Mouse (Mus musculus): Measurements from ENCODE around the gene Hsf5.

The Hsf5 gene

DNA sequence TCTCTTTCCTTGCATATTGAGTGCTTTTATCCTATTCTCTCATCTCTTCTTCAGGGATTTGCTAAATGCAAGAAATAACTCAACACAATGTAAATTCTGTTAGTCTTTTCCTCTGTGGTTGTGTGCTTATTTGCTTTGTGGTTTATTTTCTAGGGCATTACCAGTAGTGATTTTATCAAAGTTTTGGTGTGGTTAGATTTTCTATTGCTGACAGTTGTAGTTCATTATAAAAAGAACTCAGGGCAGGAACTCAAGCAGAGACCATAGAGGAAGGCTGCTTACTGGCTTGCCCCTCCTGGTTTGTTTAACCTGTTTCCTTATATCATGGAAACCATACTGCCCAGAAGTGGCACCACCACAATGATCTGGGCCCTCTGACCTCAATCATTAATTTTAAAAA lies 25.9 kb downstream of the Hsf5 start:
- DNase-seq (ENCODE audit: low spot score) = no peak

DNA sequence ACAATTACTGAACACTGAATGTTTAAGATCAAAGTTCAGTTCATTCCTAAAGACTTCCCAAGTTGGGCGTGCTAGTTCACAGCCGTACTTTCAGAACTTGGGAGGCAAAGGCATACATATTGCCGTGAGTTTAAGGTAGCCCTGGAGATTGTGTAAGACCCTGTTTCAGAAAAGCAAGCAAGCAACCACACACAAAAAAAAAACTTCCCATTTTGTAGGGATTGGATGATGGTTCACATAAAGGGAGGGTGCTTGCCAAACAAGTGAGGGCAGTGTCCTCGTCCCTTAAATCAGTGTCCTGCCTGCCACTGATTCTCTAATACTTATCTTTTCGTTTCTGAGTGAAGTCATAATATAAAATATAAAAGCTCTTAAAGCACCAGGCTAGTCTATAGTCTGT lies 37.7 kb downstream of the Hsf5 start:
- no peak for DNase-seq (ENCODE audit: low spot score)

GRCm38 (mm10) chr11:87659216-87659615 lies 42.3 kb downstream of the Hsf5 start:
- DNase-seq (ENCODE audit: low spot score) = no peak

- DNase-seq (ENCODE audit: low spot score) = peak; percentile 86
These were observed 45.4 kb downstream of the Hsf5 start, which contains the start of gene Rnf43 for GRCm38 (mm10) chr11:87662407-87662806. Gene Rnf43 (plus strand): TSS chr11:87662722.

DNA sequence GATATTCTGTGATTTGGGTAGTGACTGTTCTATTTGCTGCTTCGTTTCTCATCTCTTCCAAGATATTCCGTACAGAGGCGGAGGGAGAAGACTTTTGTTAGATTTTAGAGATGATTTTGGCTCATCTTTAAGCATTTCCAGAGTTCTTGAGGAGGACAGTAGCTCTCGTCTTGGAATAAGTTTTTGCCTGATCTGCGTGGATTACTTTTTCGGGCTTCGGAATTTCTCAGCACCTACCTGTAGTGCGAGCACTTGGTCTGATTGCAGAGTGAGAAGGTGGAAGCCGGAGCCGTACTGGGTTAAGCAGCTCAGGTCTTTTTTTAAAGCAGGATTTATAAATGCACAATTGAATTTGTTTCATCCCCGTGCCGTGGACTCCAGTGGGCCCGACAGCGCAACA lies 45.9 kb downstream of the Hsf5 start:
- DNase-seq (ENCODE audit: low spot score) = no peak

- no peak for DNase-seq (ENCODE audit: low spot score)
These were observed 47.0 kb downstream of the Hsf5 start for GRCm38 (mm10) chr11:87663948-87664347.

GRCm38 (mm10) chr11:87664521-87664920 lies 47.6 kb downstream of the Hsf5 start:
- DNase-seq (ENCODE audit: low spot score) = peak; percentile 21

- DNase-seq (ENCODE audit: low spot score) = no peak
These were observed 48.3 kb downstream of the Hsf5 start for GRCm38 (mm10) chr11:87665224-87665623.

DNA sequence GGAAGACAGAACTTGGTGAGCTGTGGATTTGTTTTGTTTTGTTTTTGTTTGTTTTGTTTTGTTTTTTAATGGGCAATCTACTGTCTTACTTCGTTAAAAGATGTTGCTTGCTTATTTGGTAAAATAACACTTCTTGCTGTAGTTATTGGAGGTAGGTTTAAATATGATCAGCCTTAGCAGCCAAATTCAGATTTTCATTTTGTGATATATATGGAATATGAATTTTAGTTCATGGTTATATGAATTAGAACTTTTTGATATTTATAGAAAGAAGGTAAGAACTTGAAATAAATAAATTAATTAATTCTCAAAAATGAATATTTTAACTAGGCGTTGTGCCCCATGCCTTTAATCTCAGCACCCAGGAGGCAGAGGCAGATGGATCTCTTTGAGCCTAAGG lies 48.7 kb downstream of the Hsf5 start:
- DNase-seq (ENCODE audit: low spot score) = no peak

GRCm38 (mm10) chr11:87666256-87667035 lies 49.5 kb downstream of the Hsf5 start:
- no peak for DNase-seq (ENCODE audit: low spot score)

GRCm38 (mm10) chr11:87667107-87668090 lies 50.4 kb downstream of the Hsf5 start:
- no peak for DNase-seq (ENCODE audit: low spot score)

GRCm38 (mm10) chr11:87673282-87673681 lies 56.3 kb downstream of the Hsf5 start:
- DNase-seq (ENCODE audit: low spot score) = no peak

DNA sequence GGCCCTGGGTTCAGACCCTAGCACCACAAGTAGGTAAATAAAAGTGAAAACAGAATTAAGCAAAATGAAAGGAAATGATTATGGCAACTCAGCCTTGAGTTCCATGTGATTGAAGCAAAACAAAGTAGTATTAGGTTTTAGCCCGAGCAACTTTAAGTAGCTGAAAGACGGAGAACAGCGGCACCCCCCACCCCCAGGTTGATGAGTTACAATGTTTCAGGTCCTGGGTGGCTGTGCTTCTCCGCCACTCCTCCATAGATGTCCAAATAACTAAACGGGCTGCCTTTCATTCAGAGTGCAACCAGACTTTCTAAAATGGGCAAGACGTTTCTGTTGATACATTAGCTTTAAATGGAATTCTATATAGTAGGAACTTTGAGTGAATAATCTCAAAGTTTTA lies 58.6 kb downstream of the Hsf5 start:
- no peak for DNase-seq (ENCODE audit: low spot score)

DNA sequence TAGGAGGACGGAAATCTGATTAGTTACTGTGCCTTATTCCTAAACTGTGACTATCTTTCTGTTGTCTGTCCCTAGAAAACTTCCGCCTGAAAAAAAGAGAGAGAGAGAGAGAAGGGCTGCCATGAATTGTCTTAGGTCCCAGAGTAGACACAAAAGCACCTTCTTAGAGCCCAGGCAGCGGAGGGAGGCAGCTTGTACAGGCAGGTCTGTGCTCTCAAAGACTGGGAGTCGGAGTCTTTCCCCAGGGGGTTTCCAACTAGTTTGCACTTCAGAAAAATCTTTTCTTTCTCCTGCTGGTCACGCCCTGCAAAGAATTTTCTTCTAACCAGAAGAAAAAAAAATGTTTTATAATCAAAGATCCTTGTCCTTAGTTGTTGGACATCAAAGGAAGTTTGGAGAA lies 60.8 kb downstream of the Hsf5 start:
- no peak for DNase-seq (ENCODE audit: low spot score)

DNA sequence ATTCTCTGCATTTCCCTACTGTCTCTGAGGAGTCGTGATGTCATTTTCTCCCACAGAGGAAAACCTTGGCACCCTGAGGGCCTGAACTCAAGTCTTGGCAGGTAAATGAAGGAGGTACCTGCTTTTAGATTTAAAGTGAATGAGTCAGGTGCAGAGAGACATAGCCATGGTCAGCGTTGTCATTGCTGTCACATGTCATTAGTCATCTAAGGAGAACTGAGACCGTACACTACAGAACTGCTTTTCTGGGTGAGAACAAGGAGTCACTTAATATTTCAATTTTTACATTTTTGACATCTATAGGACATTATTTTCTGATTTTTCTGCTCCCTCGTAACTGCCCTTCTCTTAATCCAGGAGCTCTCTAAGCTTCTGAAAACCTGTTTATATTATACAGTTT lies 61.6 kb downstream of the Hsf5 start:
- DNase-seq (ENCODE audit: low spot score) = no peak

- no peak for DNase-seq (ENCODE audit: low spot score)
These were observed 62.0 kb downstream of the Hsf5 start for GRCm38 (mm10) chr11:87678976-87679375.

DNA sequence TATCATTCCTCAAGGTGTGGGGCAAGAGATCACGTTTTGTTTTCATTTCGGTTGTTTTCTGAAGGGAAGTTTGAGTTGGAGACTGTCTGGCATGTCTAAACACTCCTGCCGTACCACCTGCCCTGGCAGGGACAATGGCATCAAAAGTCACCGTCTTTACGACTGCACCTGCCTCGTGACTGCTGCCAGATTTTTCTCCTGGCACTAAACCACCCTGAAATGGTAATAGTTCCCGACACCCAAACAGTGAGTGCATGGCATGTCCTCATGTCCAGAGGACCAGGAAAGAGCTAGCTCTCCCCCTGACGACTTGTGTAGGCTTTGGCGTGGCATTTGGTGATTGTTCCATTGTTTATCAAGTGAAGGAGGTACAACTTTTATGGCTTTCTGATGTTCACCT lies 63.8 kb downstream of the Hsf5 start:
- DNase-seq (ENCODE audit: low spot score) = no peak

GRCm38 (mm10) chr11:87682096-87682495 lies 65.1 kb downstream of the Hsf5 start:
- no peak for DNase-seq (ENCODE audit: low spot score)

DNA sequence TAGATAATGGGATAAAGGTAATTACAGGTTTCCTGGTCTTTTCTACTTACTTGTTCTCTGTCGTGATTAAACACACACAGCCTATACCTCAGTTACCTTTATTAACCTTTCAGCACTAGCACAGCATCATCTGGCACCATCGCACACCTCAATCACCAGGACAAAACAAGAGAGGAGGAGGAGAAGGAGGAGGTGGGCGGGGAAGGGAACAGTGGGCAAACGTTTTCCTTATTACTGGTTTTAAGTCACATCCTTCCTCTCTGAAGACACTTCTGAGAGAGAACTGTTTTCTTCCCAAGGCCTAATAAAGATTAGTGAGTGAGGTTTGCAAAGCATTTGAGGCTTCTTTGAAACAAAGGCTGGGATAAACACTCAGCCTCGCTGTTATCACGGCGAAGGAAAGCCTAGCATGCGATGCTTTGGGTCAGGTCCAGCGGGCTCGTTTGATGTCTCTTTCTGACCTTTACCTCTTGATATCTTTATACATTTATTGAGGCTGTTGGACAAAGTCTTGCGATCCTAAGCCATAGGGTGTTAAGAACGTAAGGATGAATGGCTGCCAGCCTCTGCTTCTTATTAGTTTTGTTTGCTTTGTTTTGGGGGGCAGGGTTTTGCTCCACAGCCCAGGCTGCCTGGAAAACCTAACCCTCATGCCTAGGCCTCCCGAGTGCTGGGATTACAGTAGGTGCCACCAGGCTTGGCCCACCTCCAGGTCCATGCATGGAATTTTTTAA lies 66.0 kb downstream of the Hsf5 start:
- DNase-seq (ENCODE audit: low spot score) = no peak

DNA sequence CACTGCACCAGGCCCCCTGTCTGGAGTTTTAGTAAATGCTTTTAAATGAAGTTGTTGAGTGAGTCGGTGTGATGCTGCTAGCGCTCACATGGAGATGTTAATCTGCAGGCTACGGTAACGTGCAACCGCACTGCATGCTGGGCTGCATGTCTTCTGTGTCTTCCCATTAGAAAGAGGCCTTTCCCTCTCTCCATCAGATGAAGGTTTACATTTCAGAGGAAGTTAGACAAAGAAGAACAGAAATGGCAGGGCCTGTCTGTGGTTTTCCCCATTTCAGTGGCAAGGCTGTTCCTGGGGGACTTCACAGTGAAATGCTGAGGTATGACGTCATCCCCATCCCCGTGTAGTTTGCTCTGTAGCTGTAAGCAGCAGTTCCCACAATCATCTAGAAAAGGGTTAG lies 69.4 kb downstream of the Hsf5 start:
- no peak for DNase-seq (ENCODE audit: low spot score)

DNA sequence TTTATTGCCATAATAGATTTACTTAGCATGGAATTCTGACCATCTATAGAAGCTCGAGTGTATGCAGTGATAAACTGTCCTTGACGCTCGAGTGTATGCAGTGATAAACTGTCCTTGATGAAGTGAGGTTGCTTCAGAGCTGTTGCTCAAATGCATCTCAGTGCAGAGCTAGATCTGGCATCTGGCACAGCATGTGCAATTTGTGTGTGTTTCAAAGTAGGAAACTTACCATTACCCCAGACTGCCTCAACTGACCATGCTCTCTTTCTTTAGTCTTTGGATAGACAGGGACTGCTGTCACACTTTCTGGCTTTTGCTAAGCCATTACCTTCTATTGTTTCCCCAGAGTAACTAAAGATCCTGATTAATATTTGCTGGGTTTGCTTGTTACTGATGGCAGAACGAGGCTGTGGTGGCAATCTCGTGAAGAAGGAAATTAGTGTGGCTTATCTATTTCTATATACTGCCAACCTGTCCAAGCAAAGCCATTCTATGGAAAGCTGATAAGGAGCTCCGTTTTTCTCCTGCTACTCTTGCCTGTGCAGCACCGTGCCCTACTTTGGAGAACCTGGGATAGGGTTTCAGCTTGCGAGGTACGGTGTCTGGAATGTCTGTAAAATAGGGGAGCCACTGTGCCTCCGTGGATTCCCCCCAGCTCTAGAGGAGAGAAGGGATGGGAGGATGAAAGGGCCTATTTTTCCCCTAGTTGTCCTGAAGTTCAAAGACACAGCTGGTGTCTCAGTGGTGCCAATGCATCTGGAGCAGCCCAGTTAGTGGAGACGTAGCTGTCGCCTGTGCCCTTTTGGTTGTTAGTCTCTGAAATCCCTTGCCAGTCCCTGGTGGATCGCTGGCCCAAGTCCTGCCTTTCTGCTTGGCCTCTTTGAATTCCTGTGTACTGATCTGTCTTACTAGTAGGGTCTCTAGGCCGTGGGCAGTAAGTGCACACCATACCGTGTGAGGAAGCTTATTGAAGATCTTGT lies 70.6 kb downstream of the Hsf5 start:
- DNase-seq (ENCODE audit: low spot score) = peak; percentile 20

All from layer of hippocampus, adult 11-12 months (tissue).